Mouse (Mus musculus): ENCODE data around the gene Tm9sf3. TPM values are rescaled to one million over a fixed set of nuclear protein-coding genes. Genes with fewer than 3 reads are reported as not detected.

Gene Tm9sf3
- polyA plus RNA-seq, 1 experiment: 121 TPM

DNA sequence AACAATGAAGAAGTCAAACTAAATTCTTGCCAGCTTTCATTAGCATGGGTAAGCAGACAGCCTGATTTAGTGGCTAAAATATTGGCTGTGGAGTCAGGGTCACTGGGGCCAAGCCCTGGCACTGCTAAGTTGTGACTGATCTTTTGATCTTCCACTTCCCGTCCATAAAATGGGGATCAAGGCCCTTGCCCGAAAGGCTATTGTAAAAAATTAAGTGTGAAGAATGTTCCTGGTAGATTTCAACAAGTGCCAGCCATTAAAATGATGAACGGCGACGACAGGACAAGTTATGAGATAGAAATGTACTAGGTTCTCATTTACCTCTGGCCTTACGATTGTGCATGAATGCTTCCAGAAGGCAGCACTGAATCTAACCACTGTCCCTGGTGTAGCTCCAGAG lies 38.1 kb upstream of the Tm9sf3 start:
- Histone ChIP-seq H3K36me3 (ENCODE audit: control insufficient read depth, insufficient read depth, low read length, poor library complexity, severe bottlenecking) (no peaks in the 10 kb centered on the region), H3K27ac (ENCODE audit: insufficient read depth, low read length) (no peak overlapping the region), H3K4me3 (ENCODE audit: low read depth, low read length) (no peak overlapping the region), H3K9ac (ENCODE audit: low read depth, poor library complexity, severe bottlenecking) (no peak overlapping the region), H3K4me1 (ENCODE audit: control insufficient read depth, insufficient read depth, low read length) (no peaks in the 10 kb centered on the region), H3K27me3 (ENCODE audit: control insufficient read depth, insufficient read depth, low read length, poor library complexity, severe bottlenecking) (no peaks in the 10 kb centered on the region), H3K9me3 (replicated peaks; ENCODE audit: control insufficient read depth, insufficient read depth, low read length, poor library complexity, severe bottlenecking) (peaks cover 4% of the 10 kb centered on the region; the same call in 1 of the 2 replicates)
- no peak for TF ChIP-seq EP300 (IDR thresholded peaks at IDR 0.05; ENCODE audit: insufficient read depth, low read depth, low read length)
- TF ChIP-seq POLR2A (IDR thresholded peaks at IDR 0.05; ENCODE audit: insufficient read depth, low read length): no peak
- TF ChIP-seq CTCF (IDR thresholded peaks at IDR 0.05; ENCODE audit: low read depth, low read length): no peak

DNA sequence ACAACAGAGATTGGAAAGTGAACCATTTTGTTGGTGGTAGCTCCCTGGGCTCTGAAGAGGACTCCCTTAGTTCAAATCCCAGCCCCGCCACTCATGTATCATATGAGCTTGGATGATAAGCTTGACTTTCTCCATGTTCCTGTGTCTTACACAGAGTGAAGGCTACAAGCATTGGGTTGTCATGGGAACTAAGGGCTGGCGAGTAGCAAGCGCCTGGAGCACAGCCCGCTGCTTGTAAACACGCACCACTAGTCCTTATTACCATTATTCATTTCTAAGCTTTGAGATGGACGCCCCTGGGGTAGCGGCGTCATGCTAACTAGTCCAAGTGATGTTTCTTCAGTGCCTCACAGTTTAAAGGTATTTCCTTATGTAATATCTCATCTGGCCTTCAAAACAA lies 35.6 kb upstream of the Tm9sf3 start:
- Histone ChIP-seq H3K9ac (ENCODE audit: low read depth, poor library complexity, severe bottlenecking) (no peak overlapping the region), H3K27me3 (ENCODE audit: control insufficient read depth, insufficient read depth, low read length, poor library complexity, severe bottlenecking) (no peaks in the 10 kb centered on the region)

DNA sequence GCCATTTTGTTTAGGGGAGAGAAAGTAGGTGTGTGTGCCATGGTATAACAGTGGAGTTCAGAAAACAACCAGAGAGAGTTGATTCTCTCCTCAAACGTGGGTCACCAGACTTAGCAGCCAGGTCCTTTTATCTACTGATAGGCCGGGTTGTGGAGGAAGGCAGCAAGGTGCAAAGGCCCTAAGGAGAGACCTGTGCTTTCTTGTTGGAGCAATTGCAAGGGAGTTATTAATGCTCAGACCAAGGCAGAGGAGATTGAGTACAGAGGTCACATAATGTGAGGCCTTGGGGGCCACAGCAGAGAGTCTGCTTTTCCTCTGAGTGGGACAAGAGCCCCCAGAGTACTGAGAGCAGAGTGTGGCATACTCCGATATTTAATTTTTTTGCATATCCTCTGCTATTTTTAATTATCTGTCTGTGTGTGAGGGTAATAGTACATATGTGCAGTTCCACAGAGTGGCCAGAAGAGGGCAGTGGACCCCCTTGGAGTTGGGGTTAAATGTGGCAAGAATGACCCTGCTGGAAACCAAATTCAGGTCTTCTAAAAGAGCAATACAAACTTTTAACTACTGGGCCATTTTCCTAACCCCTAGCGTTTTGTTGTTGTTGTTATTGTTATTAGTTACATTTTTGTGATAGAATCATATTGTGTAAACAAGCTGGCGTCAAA lies 27.3 kb upstream of the Tm9sf3 start:
- no peaks in the 10 kb centered on the region for H3K9me3 ChIP-seq (replicated peaks; ENCODE audit: control insufficient read depth, insufficient read depth, low read length, poor library complexity, severe bottlenecking)
- no peak overlapping the region for H3K9ac ChIP-seq (ENCODE audit: low read depth, poor library complexity, severe bottlenecking)
- TF ChIP-seq EP300 (IDR thresholded peaks at IDR 0.05; ENCODE audit: insufficient read depth, low read depth, low read length): no peak
- peak; percentile 54 for TF ChIP-seq CTCF (IDR thresholded peaks at IDR 0.05; ENCODE audit: low read depth, low read length)
- TF ChIP-seq POLR2A (IDR thresholded peaks at IDR 0.05; ENCODE audit: insufficient read depth, low read length): no peak
- no peaks in the 10 kb centered on the region for H3K27me3 ChIP-seq (ENCODE audit: control insufficient read depth, insufficient read depth, low read length, poor library complexity, severe bottlenecking)
- no peak overlapping the region for H3K4me3 ChIP-seq (ENCODE audit: low read depth, low read length)
- no peaks in the 10 kb centered on the region for H3K4me1 ChIP-seq (ENCODE audit: control insufficient read depth, insufficient read depth, low read length)
- H3K27ac ChIP-seq (ENCODE audit: insufficient read depth, low read length): no peak overlapping the region
- H3K36me3 ChIP-seq (ENCODE audit: control insufficient read depth, insufficient read depth, low read length, poor library complexity, severe bottlenecking): no peaks in the 10 kb centered on the region

More for the DNA sequence above, 35.6 kb upstream of the Tm9sf3 start:
- TF ChIP-seq CTCF (IDR thresholded peaks at IDR 0.05; ENCODE audit: low read depth, low read length) (no peak), POLR2A (IDR thresholded peaks at IDR 0.05; ENCODE audit: insufficient read depth, low read length) (no peak), EP300 (IDR thresholded peaks at IDR 0.05; ENCODE audit: insufficient read depth, low read depth, low read length) (no peak)
- Histone ChIP-seq H3K4me3 (ENCODE audit: low read depth, low read length) (no peak overlapping the region), H3K9me3 (replicated peaks; ENCODE audit: control insufficient read depth, insufficient read depth, low read length, poor library complexity, severe bottlenecking) (peaks cover 4% of the 10 kb centered on the region; the same call in 1 of the 2 replicates), H3K27ac (ENCODE audit: insufficient read depth, low read length) (no peak overlapping the region), H3K36me3 (ENCODE audit: control insufficient read depth, insufficient read depth, low read length, poor library complexity, severe bottlenecking) (no peaks in the 10 kb centered on the region), H3K4me1 (ENCODE audit: control insufficient read depth, insufficient read depth, low read length) (no peaks in the 10 kb centered on the region)

DNA sequence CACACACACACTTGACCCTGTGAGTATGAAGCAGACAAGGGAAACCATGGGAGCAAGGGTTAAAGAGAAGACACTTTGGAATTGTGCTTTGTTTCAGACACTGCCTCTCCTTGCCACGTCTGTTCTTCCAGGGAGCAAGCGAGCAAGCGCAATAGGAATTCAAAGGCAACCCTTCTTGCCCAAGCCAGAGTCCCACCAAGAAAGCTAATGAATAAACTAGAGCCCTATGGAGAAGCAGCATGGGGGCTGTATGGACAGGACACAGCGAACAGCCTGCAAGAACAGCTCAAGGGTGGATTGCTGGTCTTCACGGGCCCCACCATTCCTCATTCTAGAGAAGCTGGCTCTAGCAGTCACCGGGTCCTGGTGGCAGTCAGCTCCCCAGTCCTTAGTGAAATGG lies 24.8 kb upstream of the Tm9sf3 start:
- H3K9me3 ChIP-seq (replicated peaks; ENCODE audit: control insufficient read depth, insufficient read depth, low read length, poor library complexity, severe bottlenecking): no peaks in the 10 kb centered on the region
- no peak overlapping the region for H3K4me3 ChIP-seq (ENCODE audit: low read depth, low read length)
- no peak overlapping the region for H3K9ac ChIP-seq (ENCODE audit: low read depth, poor library complexity, severe bottlenecking)
- TF ChIP-seq EP300 (IDR thresholded peaks at IDR 0.05; ENCODE audit: insufficient read depth, low read depth, low read length) (no peak), POLR2A (IDR thresholded peaks at IDR 0.05; ENCODE audit: insufficient read depth, low read length) (no peak), CTCF (IDR thresholded peaks at IDR 0.05; ENCODE audit: low read depth, low read length) (no peak)
- no peak overlapping the region for H3K27ac ChIP-seq (ENCODE audit: insufficient read depth, low read length)
- no peaks in the 10 kb centered on the region for H3K27me3 ChIP-seq (ENCODE audit: control insufficient read depth, insufficient read depth, low read length, poor library complexity, severe bottlenecking)
- no peaks in the 10 kb centered on the region for H3K36me3 ChIP-seq (ENCODE audit: control insufficient read depth, insufficient read depth, low read length, poor library complexity, severe bottlenecking)
- no peaks in the 10 kb centered on the region for H3K4me1 ChIP-seq (ENCODE audit: control insufficient read depth, insufficient read depth, low read length)

DNA sequence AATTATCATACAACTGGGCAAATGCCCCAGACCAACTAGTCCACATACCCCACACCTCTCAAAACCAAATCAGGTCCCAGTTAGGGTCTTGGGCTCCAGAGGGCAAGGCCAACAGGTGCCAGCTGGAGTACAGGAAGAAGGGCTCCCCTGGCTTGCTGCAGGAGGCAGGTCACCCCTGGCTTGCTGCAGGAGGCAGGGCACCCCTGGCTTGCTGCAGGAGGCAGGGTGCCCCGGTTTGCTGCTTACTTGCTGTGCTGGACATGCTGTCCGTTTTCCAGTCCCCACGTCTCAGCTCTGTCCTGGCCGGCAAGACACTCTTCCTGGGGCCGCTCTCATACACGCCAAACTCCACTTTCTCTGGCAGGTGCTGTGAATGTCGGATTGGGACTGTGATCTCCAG lies 23.4 kb upstream of the Tm9sf3 start:
- Histone ChIP-seq H3K4me1 (ENCODE audit: control insufficient read depth, insufficient read depth, low read length) (no peaks in the 10 kb centered on the region), H3K4me3 (ENCODE audit: low read depth, low read length) (no peak overlapping the region), H3K36me3 (ENCODE audit: control insufficient read depth, insufficient read depth, low read length, poor library complexity, severe bottlenecking) (no peaks in the 10 kb centered on the region), H3K27ac (ENCODE audit: insufficient read depth, low read length) (no peak overlapping the region), H3K27me3 (ENCODE audit: control insufficient read depth, insufficient read depth, low read length, poor library complexity, severe bottlenecking) (no peaks in the 10 kb centered on the region), H3K9ac (ENCODE audit: low read depth, poor library complexity, severe bottlenecking) (no peak overlapping the region), H3K9me3 (replicated peaks; ENCODE audit: control insufficient read depth, insufficient read depth, low read length, poor library complexity, severe bottlenecking) (no peaks in the 10 kb centered on the region)
- TF ChIP-seq EP300 (IDR thresholded peaks at IDR 0.05; ENCODE audit: insufficient read depth, low read depth, low read length) (no peak), CTCF (IDR thresholded peaks at IDR 0.05; ENCODE audit: low read depth, low read length) (no peak), POLR2A (IDR thresholded peaks at IDR 0.05; ENCODE audit: insufficient read depth, low read length) (no peak)

DNA sequence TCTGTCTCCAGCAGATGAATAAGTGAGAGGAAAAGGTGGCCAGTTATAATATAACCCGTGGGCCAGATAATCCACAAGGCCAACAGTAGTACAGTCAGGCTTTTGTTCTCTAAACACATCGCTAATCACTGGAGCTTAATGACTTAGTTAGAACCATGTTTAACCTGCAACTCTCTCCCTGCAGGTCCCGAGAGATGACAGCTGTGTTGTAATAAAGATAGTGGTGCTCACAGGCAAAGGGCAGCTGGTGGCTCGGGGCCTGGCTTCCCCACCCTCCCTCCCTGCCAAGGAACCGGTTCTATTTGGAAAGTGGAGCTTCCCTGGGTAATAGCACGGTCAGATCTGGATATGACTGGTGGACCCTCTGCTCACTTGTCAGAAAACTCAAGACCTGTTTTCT lies 20.7 kb upstream of the Tm9sf3 start:
- Histone ChIP-seq H3K27me3 (ENCODE audit: control insufficient read depth, insufficient read depth, low read length, poor library complexity, severe bottlenecking) (no peaks in the 10 kb centered on the region), H3K4me1 (ENCODE audit: control insufficient read depth, insufficient read depth, low read length) (no peaks in the 10 kb centered on the region), H3K9me3 (replicated peaks; ENCODE audit: control insufficient read depth, insufficient read depth, low read length, poor library complexity, severe bottlenecking) (no peaks in the 10 kb centered on the region), H3K36me3 (ENCODE audit: control insufficient read depth, insufficient read depth, low read length, poor library complexity, severe bottlenecking) (no peaks in the 10 kb centered on the region), H3K27ac (ENCODE audit: insufficient read depth, low read length) (no peak overlapping the region), H3K9ac (ENCODE audit: low read depth, poor library complexity, severe bottlenecking) (no peak overlapping the region), H3K4me3 (ENCODE audit: low read depth, low read length) (no peak overlapping the region)
- TF ChIP-seq EP300 (IDR thresholded peaks at IDR 0.05; ENCODE audit: insufficient read depth, low read depth, low read length) (no peak), CTCF (IDR thresholded peaks at IDR 0.05; ENCODE audit: low read depth, low read length) (no peak), POLR2A (IDR thresholded peaks at IDR 0.05; ENCODE audit: insufficient read depth, low read length) (no peak)
